Mouse (Mus musculus) C2C12 (cell line): ENCODE results near the gene Ces2a. TPM values are rescaled to one million over a fixed set of nuclear protein-coding genes. Genes with fewer than 3 reads are reported as not detected.

Experiments
- H3K27me3 ChIP-seq: one replicate; pipeline ENCODE4 v1.6.1; 2011; ENCODE audit not compliant: control insufficient read depth, insufficient read depth, insufficient read length
- H3K36me3 ChIP-seq: one replicate; pipeline ENCODE4 v1.6.1; 2011; ENCODE audit not compliant: control insufficient read depth, insufficient read depth
- H3K4me3 ChIP-seq: one replicate; pipeline ENCODE4 v1.5.1; 2011; ENCODE audit warnings: mild to moderate bottlenecking, control low read depth; ENCODE audit not compliant: poor library complexity, insufficient read depth, severe bottlenecking
- H3K79me2 ChIP-seq: one replicate; pipeline ENCODE4 v1.6.1; 2011; ENCODE audit not compliant: control insufficient read depth, insufficient read depth
- H3K79me3 ChIP-seq: one replicate; pipeline ENCODE4 v1.6.1; 2011; ENCODE audit warnings: low read depth, control low read depth
- H3ac ChIP-seq: one replicate; pipeline ENCODE3; 2011; ENCODE audit warnings: low read depth; ENCODE audit not compliant: control insufficient read depth, insufficient read length
- CEBPB ChIP-seq: IDR thresholded peaks from one replicate; pipeline ENCODE4 v1.6.1; 2011; ENCODE audit warnings: low read depth, mild to moderate bottlenecking, control low read depth, moderate library complexity
- CTCF ChIP-seq: IDR thresholded peaks from one replicate; pipeline ENCODE4 v1.5.1; 2011; ENCODE audit not compliant: control insufficient read depth, insufficient read depth, insufficient read length
- FOSL1 ChIP-seq: IDR thresholded peaks from one replicate; pipeline ENCODE4 v1.8.0; 2011; ENCODE audit warnings: mild to moderate bottlenecking, low read length; ENCODE audit not compliant: poor library complexity, insufficient read depth, severe bottlenecking
- MAX ChIP-seq: IDR thresholded peaks from one replicate; pipeline ENCODE4 v1.6.1; 2011; ENCODE audit warnings: mild to moderate bottlenecking, control low read depth
- MYOD1 ChIP-seq: IDR thresholded peaks from one replicate; pipeline ENCODE4 v1.6.1; 2011; ENCODE audit warnings: low read depth; ENCODE audit not compliant: control insufficient read depth, insufficient read length
- MYOG ChIP-seq: IDR thresholded peaks from one replicate; pipeline ENCODE4 v1.6.1; 2011; ENCODE audit not compliant: control insufficient read depth, insufficient read length; ENCODE audit errors: extremely low read depth
- USF1 ChIP-seq: IDR thresholded peaks from one replicate; pipeline ENCODE4 v1.6.1; 2011; ENCODE audit warnings: low read depth, mild to moderate bottlenecking, control low read depth, moderate library complexity
- microRNA-seq: library from miRNA; unstranded; fragments of <30 nt; microRNA quantifications from one replicate; pipeline ENCODE4, GENCODE M21; 2019; ENCODE audit warnings: borderline microRNAs expressed
- polyA plus RNA-seq: library from polyadenylated mRNA; unstranded; fragments of >200 nt; fragmentation: generic; extraction: Trizol; gene quantifications from one replicate; pipeline ENCODE4 v1.2.1, GENCODE M21; 2012; ENCODE audit warnings: missing spikeins

Ces2a gene
- polyA plus RNA-seq, 1 experiment = not detected

- Histone ChIP-seq H3K4me3 (no peak overlapping the region), H3K79me2 (no peaks in the 10 kb centered on the region), H3K79me3 (no peaks in the 10 kb centered on the region), H3K27me3 (no peaks in the 10 kb centered on the region), H3K36me3 (no peaks in the 10 kb centered on the region), H3ac (no peak overlapping the region)
- TF ChIP-seq USF1 (no peak), MYOD1 (no peak), CTCF (no peak), FOSL1 (no peak), CEBPB (no peak), MYOG (no peak), MAX (no peak)
These were observed 32.7 kb downstream of the Ces2a start for GRCm38 (mm10) chr8:104766485-104766884.

- Histone ChIP-seq H3K79me2 (no peaks in the 10 kb centered on the region), H3K36me3 (no peaks in the 10 kb centered on the region), H3K4me3 (no peak overlapping the region), H3K79me3 (no peaks in the 10 kb centered on the region), H3ac (no peak overlapping the region), H3K27me3 (no peaks in the 10 kb centered on the region)
- TF ChIP-seq USF1 (no peak), CTCF (no peak), MYOG (no peak), CEBPB (no peak), MAX (no peak), MYOD1 (no peak), FOSL1 (no peak)
These were observed 36.6 kb downstream of the Ces2a start for GRCm38 (mm10) chr8:104770365-104770764.

GRCm38 (mm10) chr8:104787049-104787448, 53.2 kb downstream of the Ces2a start:
- TF ChIP-seq FOSL1 = peak; percentile 93
- no peak for TF ChIP-seq USF1
- no peak for TF ChIP-seq MYOG
- TF ChIP-seq CEBPB = peak; percentile 3
- no peak for TF ChIP-seq MYOD1
- no peaks in the 10 kb centered on the region for H3K36me3 ChIP-seq

GRCm38 (mm10) chr8:104788929-104789328, 55.1 kb downstream of the Ces2a start:
- TF ChIP-seq USF1 (no peak), MYOG (no peak), CTCF (no peak), FOSL1 (no peak), MAX (no peak), MYOD1 (no peak), CEBPB (no peak)
- Histone ChIP-seq H3ac (no peak overlapping the region), H3K36me3 (no peaks in the 10 kb centered on the region), H3K4me3 (no peak overlapping the region), H3K27me3 (no peaks in the 10 kb centered on the region), H3K79me3 (no peaks in the 10 kb centered on the region), H3K79me2 (no peaks in the 10 kb centered on the region)

More at GRCm38 (mm10) chr8:104787049-104787448, 53.2 kb downstream of the Ces2a start:
- no peaks in the 10 kb centered on the region for H3K79me2 ChIP-seq
- no peaks in the 10 kb centered on the region for H3K27me3 ChIP-seq
- no peak overlapping the region for H3ac ChIP-seq
- no peak overlapping the region for H3K4me3 ChIP-seq
- H3K79me3 ChIP-seq = no peaks in the 10 kb centered on the region

- no peak for TF ChIP-seq FOSL1
- no peak for TF ChIP-seq MYOD1
- no peak for TF ChIP-seq CEBPB
- TF ChIP-seq CTCF = no peak
- no peak for TF ChIP-seq USF1
- no peak for TF ChIP-seq MYOG
- TF ChIP-seq MAX = no peak
- Histone ChIP-seq H3K79me3 (no peaks in the 10 kb centered on the region), H3K27me3 (peaks cover under 1% of the 10 kb centered on the region), H3K4me3 (no peak overlapping the region), H3K36me3 (no peaks in the 10 kb centered on the region), H3ac (no peak overlapping the region), H3K79me2 (no peaks in the 10 kb centered on the region)
These were observed 56.3 kb downstream of the Ces2a start for GRCm38 (mm10) chr8:104789886-104790680.

Small RNAs within 50 kb of the gene (microRNA-seq; reads per million reads assigned to microRNA genes)
- gene Gm44328 = not detected

Other genes starting within 250 kb of the Ces2a start
- not detected for gene Terb1, start 224.1 kb upstream of the Ces2a start, polyA plus RNA-seq
- gene Nae1, start 199.4 kb upstream of the Ces2a start, polyA plus RNA-seq = 13.8 TPM
- 0.16 TPM for gene Car7, start 199.3 kb upstream of the Ces2a start, polyA plus RNA-seq
- gene Pdp2, start 142.6 kb upstream of the Ces2a start, polyA plus RNA-seq = 2.6 TPM
- gene Cdh16, start 109.6 kb upstream of the Ces2a start, polyA plus RNA-seq = not detected
- gene Rrad, start 102.7 kb upstream of the Ces2a start, polyA plus RNA-seq = 8.5 TPM
- gene Ciao2b, start 92.0 kb upstream of the Ces2a start, polyA plus RNA-seq = 180 TPM
- gene Ces2b, start 97.6 kb downstream of the Ces2a start, polyA plus RNA-seq = not detected
- not detected for gene Ces2c, start 113.1 kb downstream of the Ces2a start, polyA plus RNA-seq
- 0.08 TPM for gene Ces2e, start 192.3 kb downstream of the Ces2a start, polyA plus RNA-seq
- 0.01 TPM for gene Ces2f, start 213.4 kb downstream of the Ces2a start, polyA plus RNA-seq
- 0.08 TPM for gene Ces2g, start 227.7 kb downstream of the Ces2a start, polyA plus RNA-seq